Mouse (Mus musculus): Measurements from ENCODE around the gene 2610001J05Rik.

The 2610001J05Rik gene

GRCm38 (mm10) chr6:13870919-13871624 is at the start of gene 2610001J05Rik:
Gene 2610001J05Rik, minus strand, starts transcription at chr6:13871518.
- peak; percentile 94 for DNase-seq (ENCODE audit: low read depth, low spot score)

- DNase-seq (ENCODE audit: low read depth, low spot score): no peak
Observed at GRCm38 (mm10) chr6:13909762-13910537, 38.6 kb upstream of the 2610001J05Rik start.

- no peak for DNase-seq (ENCODE audit: low read depth, low spot score)
Observed at GRCm38 (mm10) chr6:13902941-13903627, 31.8 kb upstream of the 2610001J05Rik start.

- no peak for DNase-seq (ENCODE audit: low read depth, low spot score)
Observed at GRCm38 (mm10) chr6:13884877-13885592, 13.7 kb upstream of the 2610001J05Rik start.

DNA sequence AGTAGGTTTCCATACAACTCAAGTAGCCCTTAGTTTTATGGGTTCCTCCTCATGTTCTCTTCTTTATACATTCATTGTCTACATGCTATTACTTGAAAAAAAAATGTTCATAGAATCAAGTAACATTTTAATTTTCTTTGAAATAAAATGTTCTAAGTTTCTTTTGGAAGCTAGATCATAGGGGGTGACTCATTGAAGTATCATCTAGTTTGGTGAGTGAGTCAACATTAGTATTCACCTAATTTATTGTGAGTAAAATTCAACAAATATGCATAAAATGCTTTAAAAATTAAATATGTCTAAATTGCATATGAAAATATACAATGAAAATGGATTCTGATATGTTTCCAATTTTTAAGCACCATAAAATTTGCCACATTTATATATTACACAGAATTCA is 11.6 kb upstream of the 2610001J05Rik start:
- no peak for DNase-seq (ENCODE audit: low read depth, low spot score)

- DNase-seq (ENCODE audit: low read depth, low spot score): no peak
Observed at GRCm38 (mm10) chr6:13873959-13874358, 2.6 kb upstream of the 2610001J05Rik start.

DNA sequence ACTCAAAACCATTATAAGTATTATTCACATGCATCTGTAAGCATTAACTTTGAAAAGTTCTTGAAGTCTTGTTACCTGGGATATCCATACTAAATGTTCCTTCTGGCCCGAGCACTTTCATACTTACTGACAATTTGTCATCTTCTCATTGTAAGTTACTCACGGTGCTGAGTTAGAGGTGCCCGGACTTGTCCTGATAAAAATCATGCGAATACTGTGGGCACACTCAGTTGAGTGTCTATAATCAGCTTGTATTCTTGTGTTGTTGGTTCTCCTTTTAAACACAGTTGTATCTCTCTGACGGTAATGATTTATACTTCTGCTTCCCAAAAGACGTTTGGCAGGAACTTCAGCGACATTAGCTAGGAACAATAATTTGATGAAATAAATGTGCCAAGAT is 758 bp upstream of the 2610001J05Rik start:
- no peak for DNase-seq (ENCODE audit: low read depth, low spot score)

DNA sequence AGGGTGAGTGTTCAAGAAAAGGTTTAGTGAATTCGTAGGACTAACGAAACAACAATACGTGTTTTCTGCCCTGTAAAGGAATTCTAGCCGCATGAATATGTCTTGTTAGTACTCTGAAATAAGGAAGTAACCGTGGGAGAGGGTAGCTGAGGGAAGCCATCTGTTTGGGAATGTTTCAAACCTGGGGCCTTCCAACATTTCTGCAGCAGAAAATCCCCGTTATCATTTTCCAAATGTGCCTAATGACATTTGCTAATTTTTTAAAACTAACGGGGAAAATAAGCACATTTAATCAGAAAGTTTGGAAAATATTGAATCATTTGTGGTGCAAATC is 274 bp upstream of the 2610001J05Rik start:
- DNase-seq (ENCODE audit: low read depth, low spot score): no peak

GRCm38 (mm10) chr6:13870289-13870741 is 1.0 kb downstream of the 2610001J05Rik start:
- DNase-seq (ENCODE audit: low read depth, low spot score): peak; percentile 25

GRCm38 (mm10) chr6:13860596-13860995 is 10.7 kb downstream of the 2610001J05Rik start:
- DNase-seq (ENCODE audit: low read depth, low spot score): peak; percentile 56

DNA sequence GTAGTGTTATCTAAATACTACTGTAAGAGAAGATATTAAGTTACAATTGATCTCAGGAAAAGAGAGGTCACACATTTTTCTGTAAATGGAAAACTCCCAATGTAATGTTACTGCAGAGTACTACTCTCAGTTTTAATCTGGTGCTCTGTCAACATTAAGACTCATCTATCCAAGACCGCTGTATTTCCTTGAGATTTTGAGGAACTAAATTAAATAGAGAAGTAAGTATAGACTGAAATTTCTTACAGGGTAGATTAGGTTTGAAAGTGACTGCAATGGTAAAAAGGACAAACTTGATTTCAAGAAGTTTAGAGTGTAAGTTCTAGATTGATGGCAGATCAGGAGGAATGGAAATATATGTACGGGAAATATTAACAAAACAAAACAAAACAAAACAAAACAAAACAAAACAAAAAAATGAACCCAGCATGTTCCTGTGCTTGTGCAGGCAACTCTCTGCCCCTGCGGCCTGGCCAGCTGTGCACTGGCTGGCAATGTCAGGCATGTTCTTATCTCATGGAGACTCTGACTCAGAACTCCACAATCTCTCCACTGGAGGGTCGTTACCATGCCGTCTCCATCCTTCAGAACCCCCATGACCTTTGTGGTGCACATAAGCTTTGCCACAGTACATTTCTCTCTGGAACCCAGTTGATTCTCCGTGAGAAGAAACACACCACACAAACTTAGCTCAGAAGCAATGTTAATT is 11.3 kb downstream of the 2610001J05Rik start:
- DNase-seq (ENCODE audit: low read depth, low spot score): no peak

- no peak for DNase-seq (ENCODE audit: low read depth, low spot score)
Observed at GRCm38 (mm10) chr6:13854230-13854629, 17.1 kb downstream of the 2610001J05Rik start.

DNA sequence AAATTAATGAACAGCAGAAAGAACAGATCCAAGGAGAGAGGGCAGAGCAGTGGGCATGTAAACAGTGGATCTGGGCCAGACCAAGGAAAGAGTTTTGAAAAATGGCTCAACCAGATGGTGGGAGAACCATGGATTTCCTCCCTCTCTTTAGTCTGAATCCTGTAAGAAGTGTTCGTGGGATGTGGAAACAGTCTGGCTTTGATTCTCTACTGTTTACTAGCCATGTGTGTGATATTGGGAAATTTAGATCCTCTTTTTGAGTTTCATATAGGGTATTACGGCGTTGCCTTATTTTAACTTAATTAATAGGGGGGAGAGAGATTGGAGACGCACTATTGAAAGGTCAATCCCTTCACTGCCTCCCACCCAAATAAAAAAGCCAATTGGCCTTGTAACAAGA is 18.1 kb downstream of the 2610001J05Rik start:
- peak; percentile 38 for DNase-seq (ENCODE audit: low read depth, low spot score)

DNA sequence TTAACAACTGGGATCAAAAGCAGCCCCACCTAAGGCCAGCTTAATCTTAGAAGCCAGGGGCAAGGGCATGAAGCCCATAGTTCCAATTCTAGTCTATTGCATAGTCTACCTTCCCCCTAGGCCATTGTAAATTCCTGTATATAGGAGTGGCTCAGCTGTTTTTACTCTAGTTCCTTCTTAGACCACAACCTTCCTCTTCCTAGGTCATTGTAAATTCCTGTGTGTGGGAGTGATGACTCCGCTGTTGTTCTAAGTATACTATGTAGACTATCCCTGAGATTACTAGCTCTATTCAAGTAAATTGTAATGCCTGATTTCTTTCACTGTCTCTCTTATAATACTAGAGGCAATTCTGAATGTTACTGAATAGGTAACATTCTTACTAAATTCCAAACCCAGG is 25.3 kb downstream of the 2610001J05Rik start:
- peak; percentile 81 for DNase-seq (ENCODE audit: low read depth, low spot score)

GRCm38 (mm10) chr6:13839345-13840054 is 31.8 kb downstream of the 2610001J05Rik start, which contains the start of gene Gpr85:
Gene Gpr85, minus strand, starts transcription at chr6:13839942.
- peak; percentile 16 for DNase-seq (ENCODE audit: low read depth, low spot score)

- peak; percentile 70 for DNase-seq (ENCODE audit: low read depth, low spot score)
Observed at GRCm38 (mm10) chr6:13838677-13839344, 32.5 kb downstream of the 2610001J05Rik start.

GRCm38 (mm10) chr6:13837916-13838676 is 33.2 kb downstream of the 2610001J05Rik start:
- no peak for DNase-seq (ENCODE audit: low read depth, low spot score)

- DNase-seq (ENCODE audit: low read depth, low spot score): no peak
Observed at GRCm38 (mm10) chr6:13836967-13837570, 34.2 kb downstream of the 2610001J05Rik start.

All from R1 (cell line).